Mouse (Mus musculus) midbrain, embryonic 15.5 days (tissue): Measurements from ENCODE around the gene Ccdc89. TPM values are rescaled to one million over a fixed set of nuclear protein-coding genes. Genes with fewer than 3 reads are reported as not detected.

ENCODE experiments used
- polyA plus RNA-seq: library from polyadenylated mRNA; unstranded; fragments of >200 nt; fragmentation: Nextera tagmentation; extraction: Ambion mirVana; gene quantifications from 2 replicates; pipeline ENCODE4 v1.2.1, GENCODE M21; 2015

The Ccdc89 gene
- polyA plus RNA-seq, 1 experiment from 2014 or later, result 1.9 TPM

Other genes with a start within 250 kb of the Ccdc89 start
- gene Ccdc83, start 160.8 kb upstream of the Ccdc89 start, polyA plus RNA-seq, result not detected in 2 replicates
- gene Sytl2, start 124.3 kb upstream of the Ccdc89 start, polyA plus RNA-seq, result 5.0 and 7.2 TPM in 2 replicates
- gene Crebzf, start 16.2 kb downstream of the Ccdc89 start, polyA plus RNA-seq, result 29.2 and 29.9 TPM in 2 replicates
- 117 and 125 TPM in 2 replicates for gene Tmem126a, start 30.7 kb downstream of the Ccdc89 start, polyA plus RNA-seq
- gene Tmem126b, start 49.4 kb downstream of the Ccdc89 start, polyA plus RNA-seq, result 46.1 and 49.5 TPM in 2 replicates
- gene Dlg2, start 50.1 kb downstream of the Ccdc89 start, polyA plus RNA-seq, result 22.1 and 28.8 TPM in 2 replicates